Mouse (Mus musculus) layer of hippocampus, postnatal 10 days (tissue): ENCODE results near the gene Plppr2. TPM values are rescaled to one million over a fixed set of nuclear protein-coding genes. Genes with fewer than 3 reads are reported as not detected.

Source experiments
- DNase-seq, 2 experiments: peaks; one replicate each; pipeline ENCODE4 v3.0.0; 2021; ENCODE audit warnings: low spot score in 2 of 2
- total RNA-seq, 2 experiments: library from RNA; stranded (reverse); gene quantifications; 2 replicates each; pipeline ENCODE4 v1.2.3; 2021

Gene Plppr2
- total RNA-seq, 2 experiments from 2014 or later, result 312 to 317 TPM

GRCm38 (mm10) chr9:21932006-21932405 lies 4.8 kb upstream of the Plppr2 start:
- DNase-seq, result no peak

DNA sequence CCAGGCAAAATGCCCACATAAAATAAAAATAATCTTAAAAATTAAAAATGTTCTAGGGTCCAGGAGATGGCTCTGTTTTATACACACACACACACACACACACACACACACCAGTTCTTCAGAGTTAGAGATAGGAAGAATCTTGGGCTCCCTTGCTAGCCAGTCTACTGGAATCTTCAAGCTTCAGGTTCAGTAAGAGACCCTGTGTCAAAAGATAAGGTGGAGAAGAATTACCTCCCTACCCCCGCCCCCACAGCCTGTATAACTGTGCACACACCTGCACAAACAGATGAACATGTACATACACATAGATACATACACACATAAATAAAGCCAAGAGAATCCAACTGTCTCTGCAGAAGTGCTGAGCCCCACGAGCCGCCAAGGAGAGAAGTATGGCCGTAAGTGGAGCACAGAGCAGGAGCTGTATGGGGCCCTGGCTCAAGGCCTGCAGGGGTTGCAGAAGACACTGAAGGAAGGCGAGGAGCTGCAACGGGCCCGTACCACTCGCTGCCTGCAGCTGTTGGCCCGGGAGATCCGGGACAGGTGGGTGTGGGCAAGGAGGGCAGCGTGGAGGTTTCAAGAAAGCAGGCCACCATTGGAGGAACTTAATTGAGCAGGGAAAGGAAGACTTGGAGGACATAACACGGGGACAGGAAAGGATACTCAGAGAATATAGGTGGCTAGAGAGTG lies 4.2 kb upstream of the Plppr2 start:
- no peak for DNase-seq

GRCm38 (mm10) chr9:21934021-21934420 lies 2.8 kb upstream of the Plppr2 start:
- DNase-seq, result no peak

- DNase-seq, result no peak
These were observed 1.2 kb upstream of the Plppr2 start for GRCm38 (mm10) chr9:21935466-21936131.

- peak in 1 of 2 experiments; percentile 38 for DNase-seq
These were observed 910 bp downstream of the Plppr2 start for GRCm38 (mm10) chr9:21937711-21938175.

DNA sequence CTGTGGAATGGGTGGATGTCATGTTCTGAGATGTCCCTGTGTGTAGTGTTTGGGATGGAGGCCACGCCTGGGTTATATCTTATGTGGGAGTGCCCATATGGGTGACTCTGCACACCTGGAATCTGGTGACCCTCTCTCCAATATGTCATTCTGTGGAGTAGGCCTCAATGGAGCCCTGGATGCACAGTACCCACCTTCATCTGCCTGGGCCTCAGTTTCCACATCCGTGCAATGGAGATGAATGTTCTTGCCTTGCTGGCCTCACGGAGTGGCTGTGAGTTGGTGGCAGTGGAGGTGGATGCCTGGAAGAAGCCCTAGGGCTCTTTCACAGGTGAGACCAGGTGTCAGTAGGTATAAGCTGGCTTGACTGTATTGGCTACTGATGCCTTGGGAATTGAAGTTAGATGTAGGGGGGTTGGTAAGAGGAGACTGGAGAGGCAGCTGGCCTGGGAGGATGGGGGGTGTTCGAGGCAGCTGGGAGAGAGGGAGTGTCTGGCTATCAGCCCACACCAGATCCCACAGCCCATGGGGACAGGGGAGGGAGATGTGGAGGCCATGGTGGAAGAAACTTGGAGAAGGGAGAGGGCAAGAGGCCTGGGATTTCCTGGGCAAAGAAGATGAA lies 1.5 kb downstream of the Plppr2 start:
- DNase-seq, result peak in 1 of 2 experiments; percentile 31

DNA sequence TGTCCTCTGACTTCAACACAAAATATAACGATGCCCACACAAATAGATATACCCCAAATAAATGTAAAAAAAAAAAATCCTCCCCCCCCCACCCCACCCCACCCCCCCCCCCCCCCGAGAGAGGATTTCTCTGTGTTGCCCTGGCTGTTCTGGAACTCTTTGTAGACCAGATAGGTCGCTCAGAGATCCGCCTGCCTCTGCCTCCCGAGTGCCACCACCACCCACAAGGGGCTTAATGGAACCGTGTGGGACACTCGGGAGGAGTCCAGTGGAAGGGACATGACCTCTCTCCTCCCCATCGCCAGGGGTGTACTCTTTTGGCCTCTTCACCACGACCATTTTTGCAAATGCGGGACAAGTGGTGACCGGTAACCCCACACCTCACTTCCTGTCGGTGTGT lies 6.2 kb downstream of the Plppr2 start:
- no peak for DNase-seq

- DNase-seq, result no peak
These were observed 6.8 kb downstream of the Plppr2 start for GRCm38 (mm10) chr9:21943638-21944037.

DNA sequence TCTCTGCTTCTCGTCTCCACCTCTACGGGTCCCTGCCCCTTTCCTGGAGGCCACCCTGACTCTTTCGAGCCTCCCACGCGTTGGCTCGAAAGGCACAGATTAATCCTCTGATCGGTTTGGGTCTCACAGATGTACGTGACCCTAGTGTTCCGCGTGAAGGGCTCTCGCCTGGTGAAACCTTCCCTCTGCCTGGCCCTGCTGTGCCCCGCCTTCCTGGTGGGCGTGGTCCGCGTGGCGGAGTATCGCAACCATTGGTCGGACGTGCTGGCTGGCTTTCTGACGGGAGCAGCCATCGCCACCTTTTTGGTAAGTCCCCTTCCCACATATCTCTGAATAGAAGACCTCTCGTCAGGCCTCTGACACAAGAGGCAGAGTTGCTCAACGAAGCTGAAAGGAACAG lies 7.4 kb downstream of the Plppr2 start:
- no peak for DNase-seq

- DNase-seq, result no peak
These were observed 10.8 kb downstream of the Plppr2 start for GRCm38 (mm10) chr9:21947540-21948130.

GRCm38 (mm10) chr9:21948146-21948545 lies 11.3 kb downstream of the Plppr2 start:
- DNase-seq, result no peak

GRCm38 (mm10) chr9:21948790-21949189 lies 12.0 kb downstream of the Plppr2 start:
- peak in 1 of 2 experiments; percentile 47 for DNase-seq

DNA sequence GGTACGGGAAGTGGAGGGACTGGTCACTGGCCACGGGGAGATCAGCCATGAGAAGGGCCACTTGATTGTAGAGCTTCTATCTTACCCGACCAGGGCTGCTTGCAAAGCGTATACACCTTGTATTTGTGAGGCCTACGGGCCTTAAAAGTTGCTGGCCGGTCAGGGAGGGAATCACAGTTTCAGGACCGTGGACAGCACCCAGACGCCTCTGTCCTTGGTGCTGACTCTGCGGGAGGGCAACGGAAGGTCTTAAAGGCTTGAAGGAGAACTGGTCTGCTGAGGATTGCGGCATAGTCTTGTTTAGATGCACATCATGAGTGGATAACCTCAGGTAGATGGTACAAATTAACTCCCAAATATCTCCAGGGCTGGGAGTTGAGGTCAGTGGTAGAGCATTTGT lies 13.5 kb downstream of the Plppr2 start:
- peak; percentile 68 to 70 for DNase-seq

- DNase-seq, result no peak
These were observed 15.1 kb downstream of the Plppr2 start for GRCm38 (mm10) chr9:21951977-21952376.

- peak; percentile 45 to 53 for DNase-seq
These were observed 16.8 kb downstream of the Plppr2 start for GRCm38 (mm10) chr9:21953600-21953999.

GRCm38 (mm10) chr9:21954635-21955034 lies 17.8 kb downstream of the Plppr2 start:
- no peak for DNase-seq

DNA sequence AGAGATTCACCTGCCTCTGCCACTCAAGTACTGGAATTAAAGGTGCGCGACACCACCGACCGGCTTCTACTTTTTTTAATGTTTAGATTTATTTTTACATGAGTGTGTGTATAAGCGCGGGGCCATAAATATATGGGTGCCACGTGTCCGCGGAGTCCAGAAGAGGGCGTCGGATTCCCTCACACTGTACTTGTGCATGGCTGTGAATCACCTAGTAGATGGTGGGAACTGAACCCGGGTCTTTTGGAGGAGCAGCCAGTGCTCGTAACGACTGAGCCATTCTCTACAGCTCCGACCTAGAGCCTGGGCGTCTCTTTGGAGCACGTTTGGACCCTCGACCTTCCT lies 18.4 kb downstream of the Plppr2 start:
- DNase-seq, result no peak

DNA sequence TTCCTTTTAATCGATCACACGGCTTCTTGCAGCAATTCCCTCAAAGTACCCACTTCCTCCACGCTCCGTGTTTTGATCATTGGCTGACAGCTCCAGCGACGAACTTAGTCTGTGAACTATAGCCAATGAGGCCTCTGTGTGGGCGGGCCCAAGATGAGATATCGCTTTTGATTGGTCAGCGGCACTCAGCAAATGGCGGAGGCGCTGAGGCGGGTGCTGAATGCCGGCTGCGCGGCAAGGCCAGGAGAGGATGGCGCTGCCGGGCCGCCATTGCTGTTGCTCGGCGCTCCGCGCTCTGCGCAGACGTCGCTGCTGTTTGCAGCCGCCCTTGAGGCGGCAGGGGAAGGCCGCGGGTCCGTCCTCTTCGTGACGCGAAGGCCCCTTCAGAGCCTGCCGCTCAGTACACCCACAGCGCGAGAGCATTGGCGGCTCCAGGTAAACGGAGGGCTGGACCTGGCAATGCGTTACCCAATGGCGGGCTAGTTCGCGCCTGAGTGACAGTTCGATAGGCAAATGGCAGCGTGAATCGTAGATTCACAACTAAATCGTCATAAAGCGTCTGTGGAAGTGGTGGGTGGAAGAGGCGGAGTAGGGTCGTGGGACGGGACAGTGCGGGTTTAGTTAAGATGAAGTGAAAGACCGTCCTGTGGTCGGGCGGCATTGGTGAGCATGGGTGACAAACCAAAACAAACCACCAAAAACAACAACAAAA lies 18.9 kb downstream of the Plppr2 start, which contains the start of gene Swsap1:
TSS of gene Swsap1 (plus strand) at position 186 of the 712 bp plus-strand sequence.
- DNase-seq, result peak; percentile 100

- no peak for DNase-seq
These were observed 21.5 kb downstream of the Plppr2 start for GRCm38 (mm10) chr9:21958372-21958771.

GRCm38 (mm10) chr9:21959244-21959643 lies 22.4 kb downstream of the Plppr2 start:
- no peak for DNase-seq

DNA sequence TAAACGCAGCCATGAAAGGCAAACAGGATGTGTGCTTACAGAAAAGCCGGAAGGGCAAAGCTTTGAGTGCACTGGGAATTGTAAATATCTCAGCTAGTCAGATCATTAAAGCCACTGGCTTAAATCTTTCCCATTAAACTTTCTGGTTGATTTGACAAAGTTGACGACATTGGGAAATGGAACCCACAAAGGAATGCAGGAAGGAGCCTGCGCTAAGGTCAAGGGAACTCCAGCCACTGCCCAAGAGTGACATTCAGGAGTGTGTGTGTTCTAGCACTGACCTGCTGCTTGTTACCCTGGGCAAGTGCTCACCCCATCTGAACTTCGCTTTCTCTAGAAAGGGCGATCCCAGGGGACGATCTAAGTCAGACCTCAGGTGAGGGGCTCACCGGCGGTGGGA lies 23.3 kb downstream of the Plppr2 start:
- no peak for DNase-seq
